Mouse (Mus musculus): ENCODE measurements at regions not wholly inside any gene's neighbourhood (a gene's known extent, or its start where the extent isn't known, plus 50 kb on each side); places are given as distances from the start of the nearest gene placed in this dataset.
A peak's percentile ranks its signal among the peaks of the same experiment; 100 is the strongest.

GRCm38 (mm10) chr19:14123348-14124113 is 210.2 kb downstream of the Olfr1505 start:
- Histone ChIP-seq H3K4me3 (no peak overlapping the region), H3K27ac (no peak overlapping the region), H3K27me3 (peaks cover 25% of the 10 kb centered on the region), H3K9me3 (replicated peaks) (no peaks in the 10 kb centered on the region), H3K9ac (no peak overlapping the region), H3K36me3 (no peaks in the 10 kb centered on the region), H3K4me1 (replicated peaks) (0 out of 2 replicates have a peak, but pooled peaks cover 4% of the 10 kb centered on the region), H3K4me2 (no peak overlapping the region)
- WGBS: 13% methylated on average over 8 of the region's 8 CpGs
- no peak for ATAC-seq (replicated peaks; ENCODE audit: insufficient number of reproducible peaks, insufficient read depth, low FRiP score, low read depth)

GRCm38 (mm10) chr19:14124250-14124827 is 211.0 kb downstream of the Olfr1505 start:
- Histone ChIP-seq H3K9ac (no peak overlapping the region), H3K27ac (no peak overlapping the region), H3K4me3 (no peak overlapping the region), H3K36me3 (no peaks in the 10 kb centered on the region), H3K4me2 (no peak overlapping the region), H3K27me3 (peaks cover 25% of the 10 kb centered on the region), H3K4me1 (replicated peaks) (0 out of 2 replicates have a peak, but pooled peaks cover 4% of the 10 kb centered on the region), H3K9me3 (replicated peaks) (no peaks in the 10 kb centered on the region)
- ATAC-seq (replicated peaks; ENCODE audit: insufficient number of reproducible peaks, insufficient read depth, low FRiP score, low read depth): no peak
- WGBS: 33% methylated on average over 5 of the region's 5 CpGs

- Histone ChIP-seq H3K9me3 (replicated peaks) (no peaks in the 10 kb centered on the region), H3K27me3 (peaks cover 20% of the 10 kb centered on the region), H3K9ac (no peak overlapping the region), H3K27ac (no peak overlapping the region), H3K4me1 (replicated peaks) (0 out of 2 replicates have a peak, but pooled peaks cover 4% of the 10 kb centered on the region), H3K36me3 (no peaks in the 10 kb centered on the region), H3K4me3 (no peak overlapping the region), H3K4me2 (no peak overlapping the region)
- WGBS: 67% methylated on average over 5 of the region's 5 CpGs
- no peak for ATAC-seq (replicated peaks; ENCODE audit: insufficient number of reproducible peaks, insufficient read depth, low FRiP score, low read depth)
Observed at GRCm38 (mm10) chr19:14124986-14125385, 211.7 kb downstream of the Olfr1505 start.

GRCm38 (mm10) chr19:14128397-14129209 is 215.3 kb downstream of the Olfr1505 start:
- Histone ChIP-seq H3K36me3 (no peaks in the 10 kb centered on the region), H3K4me3 (no peak overlapping the region), H3K4me1 (replicated peaks) (0 out of 2 replicates have a peak, but pooled peaks cover 3% of the 10 kb centered on the region), H3K4me2 (no peak overlapping the region), H3K9ac (no peak overlapping the region), H3K27me3 (peaks cover 12% of the 10 kb centered on the region), H3K27ac (no peak overlapping the region), H3K9me3 (replicated peaks) (no peaks in the 10 kb centered on the region)
- ATAC-seq (replicated peaks; ENCODE audit: insufficient number of reproducible peaks, insufficient read depth, low FRiP score, low read depth): no peak
- 54% methylated on average over 8 of the region's 8 CpGs for WGBS

- WGBS: 59% methylated on average over 3 of the region's 3 CpGs
- Histone ChIP-seq H3K4me3 (no peak overlapping the region), H3K4me2 (no peak overlapping the region), H3K27ac (no peak overlapping the region), H3K4me1 (replicated peaks) (no peaks in the 10 kb centered on the region), H3K27me3 (peaks cover 68% of the 10 kb centered on the region), H3K9me3 (replicated peaks) (no peaks in the 10 kb centered on the region), H3K9ac (no peak overlapping the region), H3K36me3 (no peaks in the 10 kb centered on the region)
- no peak for ATAC-seq (replicated peaks; ENCODE audit: insufficient number of reproducible peaks, insufficient read depth, low FRiP score, low read depth)
Observed at GRCm38 (mm10) chr19:14161217-14161616, 247.9 kb downstream of the Olfr1505 start.

- Histone ChIP-seq H3K9me3 (replicated peaks) (no peaks in the 10 kb centered on the region), H3K4me2 (no peak overlapping the region), H3K27me3 (peaks cover 72% of the 10 kb centered on the region), H3K4me3 (no peak overlapping the region), H3K27ac (no peak overlapping the region), H3K4me1 (replicated peaks) (no peaks in the 10 kb centered on the region), H3K36me3 (no peaks in the 10 kb centered on the region), H3K9ac (no peak overlapping the region)
- 55% methylated on average over 4 of the region's 4 CpGs for WGBS
- ATAC-seq (replicated peaks; ENCODE audit: insufficient number of reproducible peaks, insufficient read depth, low FRiP score, low read depth): no peak
Observed at GRCm38 (mm10) chr19:14162773-14163172, 249.4 kb downstream of the Olfr1505 start.

GRCm38 (mm10) chr19:14165775-14166174 is 252.4 kb downstream of the Olfr1505 start:
- peak; percentile 62; the same call in 1 of the 2 replicates for ATAC-seq (replicated peaks; ENCODE audit: insufficient number of reproducible peaks, insufficient read depth, low FRiP score, low read depth)
- Histone ChIP-seq H3K27me3 (peaks cover 58% of the 10 kb centered on the region), H3K36me3 (no peaks in the 10 kb centered on the region), H3K4me2 (no peak overlapping the region), H3K4me1 (replicated peaks) (no peaks in the 10 kb centered on the region), H3K27ac (no peak overlapping the region), H3K9ac (no peak overlapping the region), H3K4me3 (no peak overlapping the region), H3K9me3 (replicated peaks) (no peaks in the 10 kb centered on the region)
- 49% methylated on average over 2 of the region's 2 CpGs for WGBS

- H3K27ac ChIP-seq: no peak overlapping the region
- no peaks in the 10 kb centered on the region for H3K36me3 ChIP-seq
- 24% methylated on average over 4 of the region's 4 CpGs for WGBS
- no peak for ATAC-seq (replicated peaks; ENCODE audit: insufficient number of reproducible peaks, insufficient read depth, low FRiP score, low read depth)
- no peak overlapping the region for H3K4me2 ChIP-seq
- no peaks in the 10 kb centered on the region for H3K9me3 ChIP-seq (replicated peaks)
- H3K4me3 ChIP-seq: no peak overlapping the region
- H3K4me1 ChIP-seq (replicated peaks): no peaks in the 10 kb centered on the region
- peaks cover 54% of the 10 kb centered on the region for H3K27me3 ChIP-seq
- H3K9ac ChIP-seq: no peak overlapping the region
Observed at GRCm38 (mm10) chr19:14180244-14180643, 266.9 kb downstream of the Olfr1505 start.

GRCm38 (mm10) chr19:14180956-14181355 is 267.6 kb downstream of the Olfr1505 start:
- WGBS: 76% methylated on average over 3 of the region's 3 CpGs
- Histone ChIP-seq H3K4me2 (no peak overlapping the region), H3K4me1 (replicated peaks) (no peaks in the 10 kb centered on the region), H3K9me3 (replicated peaks) (no peaks in the 10 kb centered on the region), H3K9ac (no peak overlapping the region), H3K27ac (no peak overlapping the region), H3K4me3 (no peak overlapping the region), H3K27me3 (peaks cover 54% of the 10 kb centered on the region), H3K36me3 (no peaks in the 10 kb centered on the region)
- no peak for ATAC-seq (replicated peaks; ENCODE audit: insufficient number of reproducible peaks, insufficient read depth, low FRiP score, low read depth)

- H3K9me3 ChIP-seq (replicated peaks): no peaks in the 10 kb centered on the region
- H3K27ac ChIP-seq: no peak overlapping the region
- no peaks in the 10 kb centered on the region for H3K36me3 ChIP-seq
- no peak overlapping the region for H3K9ac ChIP-seq
- no peak for ATAC-seq (replicated peaks; ENCODE audit: insufficient number of reproducible peaks, insufficient read depth, low FRiP score, low read depth)
- no peak overlapping the region for H3K4me3 ChIP-seq
- H3K4me1 ChIP-seq (replicated peaks): no peaks in the 10 kb centered on the region
- peaks cover 54% of the 10 kb centered on the region for H3K27me3 ChIP-seq
- 45% methylated on average over 6 of the region's 6 CpGs for WGBS
- H3K4me2 ChIP-seq: no peak overlapping the region
Observed at GRCm38 (mm10) chr19:14181661-14182415, 268.5 kb downstream of the Olfr1505 start.

- WGBS: 88% methylated on average over 3 of the region's 3 CpGs
- H3K4me3 ChIP-seq: no peak overlapping the region
- ATAC-seq (replicated peaks; ENCODE audit: insufficient number of reproducible peaks, insufficient read depth, low FRiP score, low read depth): no peak
- no peak overlapping the region for H3K9ac ChIP-seq
- H3K4me1 ChIP-seq (replicated peaks): no peaks in the 10 kb centered on the region
- no peaks in the 10 kb centered on the region for H3K9me3 ChIP-seq (replicated peaks)
- no peak overlapping the region for H3K4me2 ChIP-seq
- no peaks in the 10 kb centered on the region for H3K36me3 ChIP-seq
- H3K27me3 ChIP-seq: peaks cover 5% of the 10 kb centered on the region; the same call in 1 of the 2 replicates
- H3K27ac ChIP-seq: no peak overlapping the region
Observed at GRCm38 (mm10) chr19:14191820-14192219, 278.5 kb downstream of the Olfr1505 start.

Data from heart, embryonic 15.5 days (tissue).